Comparison of ENCODE assay signal across 15 mouse cellular contexts in the genomic region with DNA sequence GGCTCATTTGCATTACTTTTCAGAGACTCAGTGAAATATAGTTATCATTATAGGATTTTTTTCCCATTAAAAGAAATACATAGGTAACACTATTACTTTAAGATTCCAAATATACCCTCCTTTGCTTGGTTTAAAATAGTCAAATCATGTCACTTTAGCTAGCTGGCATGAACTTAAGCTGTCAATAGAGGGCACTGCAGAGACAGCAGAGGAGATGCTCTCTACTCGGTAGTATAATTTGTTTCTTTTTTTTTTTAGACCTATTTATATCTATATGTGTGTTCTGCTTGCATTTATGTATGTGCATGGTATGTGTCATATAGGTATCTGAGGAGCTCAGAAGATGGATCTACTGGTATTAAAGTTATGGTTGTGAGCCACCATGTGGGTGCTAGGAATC. TPM values are rescaled to one million over a fixed set of nuclear protein-coding genes. Genes with fewer than 3 reads are reported as not detected.
DNase-seq lines count a peak whose midpoint lies in the region; ATAC-seq and TF ChIP-seq lines count a peak whose summit lies in the region.
"Had no signal": no experiment of that assay in that cellular context is flagged by ENCODE, and none has a peak within 500 bp of the region (broad histone marks: within the 10 kb centered on the region; RNA-seq: fewer than 3 reads in every experiment).

No protein-coding gene starts in this region.

- no peaks in the 10 kb centered on the region for H3K36me3 ChIP-seq in forebrain, postnatal 0 days (ENCODE audit: insufficient read depth)
- H3K36me3 ChIP-seq in forebrain, embryonic 15.5 days, result no peaks in the 10 kb centered on the region
- H3K36me3 ChIP-seq in lung, postnatal 0 days (ENCODE audit: insufficient read depth, low read length), result no peaks in the 10 kb centered on the region
- H3K36me3 ChIP-seq: G1E; heart, embryonic 10.5 days; hindbrain, embryonic 12.5 days; kidney, embryonic 15.5 days; liver, embryonic 13.5 days; midbrain, embryonic 15.5 days had no signal

- peak; percentile 39; the same call in 1 of the 2 replicates for TF ChIP-seq CTCF in forebrain, postnatal 0 days (IDR thresholded peaks at IDR 0.05; ENCODE audit: low read depth)
- peak; percentile 58 for TF ChIP-seq CTCF in lung, postnatal 0 days (IDR thresholded peaks at IDR 0.05)
- TF ChIP-seq CTCF in cortical plate, adult 2 months (IDR thresholded peaks at IDR 0.05; ENCODE audit: extremely low read depth, insufficient read depth, low read length), result peak; percentile 15; the same call in 1 of the 2 replicates

- no peak overlapping the region for H3K9ac ChIP-seq in forebrain, postnatal 0 days
- H3K9ac ChIP-seq in forebrain, embryonic 15.5 days (replicated peaks), result no peak overlapping the region
- no peak overlapping the region for H3K9ac ChIP-seq in lung, postnatal 0 days (replicated peaks; ENCODE audit: low read depth)
- H3K9ac ChIP-seq: hindbrain, embryonic 12.5 days; kidney, embryonic 15.5 days; liver, embryonic 13.5 days; midbrain, embryonic 15.5 days had no signal

- no peaks in the 10 kb centered on the region for H3K27me3 ChIP-seq in forebrain, postnatal 0 days (ENCODE audit: insufficient read depth, low read length)
- H3K27me3 ChIP-seq in forebrain, embryonic 15.5 days, result no peaks in the 10 kb centered on the region
- no peaks in the 10 kb centered on the region for H3K27me3 ChIP-seq in lung, postnatal 0 days (replicated peaks; ENCODE audit: insufficient read depth, low read length)
- H3K27me3 ChIP-seq: hindbrain, embryonic 12.5 days; kidney, embryonic 15.5 days; liver, embryonic 13.5 days; midbrain, embryonic 15.5 days had no signal

- no peaks in the 10 kb centered on the region for H3K4me1 ChIP-seq in forebrain, postnatal 0 days (ENCODE audit: insufficient read depth)
- peaks cover 8% of the 10 kb centered on the region for H3K4me1 ChIP-seq in forebrain, embryonic 15.5 days
- no peaks in the 10 kb centered on the region; the same call in 1 of the 2 replicates for H3K4me1 ChIP-seq in lung, postnatal 0 days (ENCODE audit: insufficient read depth, low read depth, low read length)
- no peaks in the 10 kb centered on the region for H3K4me1 ChIP-seq in cortical plate, adult 2 months (ENCODE audit: control insufficient read depth, insufficient read depth, low read length)

- no peak overlapping the region for H3K27ac ChIP-seq in forebrain, postnatal 0 days (ENCODE audit: low read depth, low read length)
- H3K27ac ChIP-seq in forebrain, embryonic 15.5 days (replicated peaks), result no peak overlapping the region
- H3K27ac ChIP-seq in lung, postnatal 0 days (ENCODE audit: low read length), result no peak overlapping the region
- no peak overlapping the region for H3K27ac ChIP-seq in cortical plate, adult 2 months (ENCODE audit: insufficient read depth, low read length)
- H3K27ac ChIP-seq: heart, embryonic 10.5 days; hindbrain, embryonic 12.5 days; kidney, embryonic 15.5 days; liver, embryonic 13.5 days; midbrain, embryonic 15.5 days had no signal

- WGBS in forebrain, postnatal 0 days, result 9% methylated on average over 1 of the region's 1 CpGs
- WGBS in forebrain, embryonic 15.5 days, result 14% methylated on average over 1 of the region's 1 CpGs
- WGBS in lung, postnatal 0 days, result 6% methylated on average over 1 of the region's 1 CpGs

- TF ChIP-seq POLR2A in cortical plate, adult 2 months (IDR thresholded peaks at IDR 0.05; ENCODE audit: extremely low read depth, insufficient read depth, low read length), result no peak

- H3K9me3 ChIP-seq in forebrain, postnatal 0 days (ENCODE audit: low read length), result no peaks in the 10 kb centered on the region
- no peaks in the 10 kb centered on the region for H3K9me3 ChIP-seq in forebrain, embryonic 15.5 days
- no peaks in the 10 kb centered on the region for H3K9me3 ChIP-seq in lung, postnatal 0 days (ENCODE audit: low read length)
- H3K9me3 ChIP-seq: heart, embryonic 10.5 days; hindbrain, embryonic 12.5 days; kidney, embryonic 15.5 days; liver, embryonic 13.5 days; midbrain, embryonic 15.5 days had no signal

- H3K4me2 ChIP-seq in forebrain, postnatal 0 days (ENCODE audit: low read depth), result no peak overlapping the region
- H3K4me2 ChIP-seq in forebrain, embryonic 15.5 days (replicated peaks), result no peak overlapping the region
- H3K4me2 ChIP-seq in lung, postnatal 0 days (replicated peaks; ENCODE audit: low read depth, low read length), result no peak overlapping the region
- H3K4me2 ChIP-seq: hindbrain, embryonic 12.5 days; kidney, embryonic 15.5 days; liver, embryonic 13.5 days; midbrain, embryonic 15.5 days had no signal

- no peak overlapping the region for H3K4me3 ChIP-seq in forebrain, postnatal 0 days (ENCODE audit: low read depth, low read length)
- H3K4me3 ChIP-seq in forebrain, embryonic 15.5 days, result no peak overlapping the region
- no peak overlapping the region for H3K4me3 ChIP-seq in lung, postnatal 0 days (ENCODE audit: low read depth, low read length)
- H3K4me3 ChIP-seq in cortical plate, adult 2 months (ENCODE audit: insufficient read depth, low read length), result no peak overlapping the region
- H3K4me3 ChIP-seq: heart, embryonic 10.5 days; hindbrain, embryonic 12.5 days; kidney, embryonic 15.5 days; liver, embryonic 13.5 days; midbrain, embryonic 15.5 days had no signal

- TF ChIP-seq EP300 in lung, postnatal 0 days (IDR thresholded peaks at IDR 0.05), result no peak

- ATAC-seq in forebrain, postnatal 0 days, result no peak
- ATAC-seq in forebrain, embryonic 15.5 days (replicated peaks), result no peak
- ATAC-seq in lung, postnatal 0 days, result no peak
- ATAC-seq: midbrain, embryonic 15.5 days had no signal

- no peak for DNase-seq in forebrain, postnatal 0 days
- DNase-seq in lung, postnatal 0 days (ENCODE audit: low spot score), result peak; percentile 44
- DNase-seq in lung, postnatal 4 days, result no peak
- DNase-seq in CD4-positive helper T cell, adult 2 months (ENCODE audit: low read depth, low spot score), result peak; percentile 31
- no peak for DNase-seq in urinary bladder, postnatal 36 days (ENCODE audit: low spot score in 2 of 2)
- no peak for DNase-seq in urinary bladder, postnatal 14 days (ENCODE audit: low spot score)
- DNase-seq: adrenal gland, postnatal 14 days; liver, embryonic 13.5 days had no signal

RNA-seq across cellular contexts. Expression of gene Herpud2, which starts 4.8 kb away (rescaled TPM):
- 16.3 and 20.1 TPM in 2 replicates for total RNA-seq in forebrain, postnatal 0 days (2014; rRNA removed)
- polyA plus RNA-seq in forebrain, postnatal 0 days (2015; fragmentation: Nextera tagmentation; extraction: Ambion mirVana), result 20.4 and 30.4 TPM in 2 replicates
- 37.7 and 40.9 TPM in 2 replicates for polyA plus RNA-seq in forebrain, embryonic 15.5 days (2015; fragmentation: Nextera tagmentation; extraction: Ambion mirVana)
- 36.2 and 39.3 TPM in 2 replicates for polyA plus RNA-seq in lung, postnatal 0 days (2015; fragmentation: Nextera tagmentation; extraction: Ambion mirVana)
- 37.8 and 42.3 TPM in 2 replicates for polyA plus RNA-seq in cortical plate, adult 2 months (2012; rRNA removed)

Comparison
In these comparisons a context has a peak if more than half of its experiments do, and no peak if none do; other contexts are left out.
1. DNase-seq: peak in lung, postnatal 0 days (single experiment) and CD4-positive helper T cell, adult 2 months (single experiment); none in forebrain, postnatal 0 days (single experiment), lung, postnatal 4 days (0 of 2), urinary bladder, postnatal 36 days (0 of 2) and urinary bladder, postnatal 14 days (single experiment).
2. Peak in every context shown above with its lines, with median percentiles within 50 percentile points of each other: CTCF ChIP-seq.